Mouse (Mus musculus): ENCODE data around the gene Metap1d. TPM values are rescaled to one million over a fixed set of nuclear protein-coding genes. Genes with fewer than 3 reads are reported as not detected.
A peak's percentile ranks its signal among the peaks of the same experiment; 100 is the strongest.

The Metap1d gene
- 29.2 and 35.0 TPM in 2 replicates for total RNA-seq (2014; rRNA removed)
- polyA plus RNA-seq (2012; rRNA removed): 24.7 and 28.0 TPM in 2 replicates

GRCm38 (mm10) chr2:71453161-71453916, at the start of gene Metap1d:
Gene Metap1d, plus strand, starts transcription at chr2:71453276.
- DNase-seq (ENCODE audit: extremely low read depth, low read depth, low spot score): peak; percentile 82
- WGBS: under 1% methylated on average over 61 of the region's 61 CpGs
- no peak for TF ChIP-seq CTCF (IDR thresholded peaks at IDR 0.05; ENCODE audit: low read depth, low read length)
- peak; percentile 41; the same call in 1 of the 2 replicates for TF ChIP-seq POLR2A (IDR thresholded peaks at IDR 0.05; ENCODE audit: extremely low read depth, insufficient read depth, low read length)
- no peaks in the 10 kb centered on the region for H3K36me3 ChIP-seq (ENCODE audit: control insufficient read depth, insufficient read depth, low read length)
- no peaks in the 10 kb centered on the region for H3K4me1 ChIP-seq (ENCODE audit: control insufficient read depth, insufficient read depth, low read length)
- no peaks in the 10 kb centered on the region; the same call in 1 of the 2 replicates for H3K79me2 ChIP-seq (ENCODE audit: control insufficient read depth, insufficient read depth, low read length)
- no peaks in the 10 kb centered on the region for H3K27me3 ChIP-seq (ENCODE audit: control insufficient read depth, insufficient read depth, low read length)
- peak within 1 kb of the TSS; percentile 43; the same call in 1 of the 2 replicates for H3K27ac ChIP-seq (replicated peaks; ENCODE audit: insufficient read depth, low read depth, low read length)
- peak within 1 kb of the TSS; percentile 79 for H3K9ac ChIP-seq (ENCODE audit: low read depth, low read length)
- peak within 1 kb of the TSS; percentile 84 for H3K4me3 ChIP-seq (ENCODE audit: insufficient read depth, low read depth, low read length)

- Histone ChIP-seq H3K4me3 (ENCODE audit: insufficient read depth, low read depth, low read length) (no peak overlapping the region), H3K4me1 (ENCODE audit: control insufficient read depth, insufficient read depth, low read length) (no peaks in the 10 kb centered on the region), H3K79me2 (ENCODE audit: control insufficient read depth, insufficient read depth, low read length) (no peaks in the 10 kb centered on the region), H3K36me3 (ENCODE audit: control insufficient read depth, insufficient read depth, low read length) (no peaks in the 10 kb centered on the region), H3K9ac (ENCODE audit: low read depth, low read length) (no peak overlapping the region), H3K27me3 (ENCODE audit: control insufficient read depth, insufficient read depth, low read length) (no peaks in the 10 kb centered on the region), H3K27ac (replicated peaks; ENCODE audit: insufficient read depth, low read depth, low read length) (no peak overlapping the region)
- TF ChIP-seq POLR2A (IDR thresholded peaks at IDR 0.05; ENCODE audit: extremely low read depth, insufficient read depth, low read length) (no peak), CTCF (IDR thresholded peaks at IDR 0.05; ENCODE audit: low read depth, low read length) (no peak)
- 83% methylated on average over 1 of the region's 1 CpGs for WGBS
- no peak for DNase-seq (ENCODE audit: extremely low read depth, low read depth, low spot score)
Measured at GRCm38 (mm10) chr2:71405613-71406012, 47.5 kb upstream of the Metap1d start.

GRCm38 (mm10) chr2:71418760-71419280, 34.3 kb upstream of the Metap1d start:
- no peaks in the 10 kb centered on the region for H3K27me3 ChIP-seq (ENCODE audit: control insufficient read depth, insufficient read depth, low read length)
- DNase-seq (ENCODE audit: extremely low read depth, low read depth, low spot score): no peak
- no peak for TF ChIP-seq CTCF (IDR thresholded peaks at IDR 0.05; ENCODE audit: low read depth, low read length)
- TF ChIP-seq POLR2A (IDR thresholded peaks at IDR 0.05; ENCODE audit: extremely low read depth, insufficient read depth, low read length): no peak
- WGBS: 90% methylated on average over 3 of the region's 3 CpGs
- H3K9ac ChIP-seq (ENCODE audit: low read depth, low read length): no peak overlapping the region
- H3K36me3 ChIP-seq (ENCODE audit: control insufficient read depth, insufficient read depth, low read length): peaks cover 5% of the 10 kb centered on the region; the same call in 1 of the 2 replicates
- no peaks in the 10 kb centered on the region for H3K79me2 ChIP-seq (ENCODE audit: control insufficient read depth, insufficient read depth, low read length)
- no peak overlapping the region for H3K4me3 ChIP-seq (ENCODE audit: insufficient read depth, low read depth, low read length)
- no peaks in the 10 kb centered on the region for H3K4me1 ChIP-seq (ENCODE audit: control insufficient read depth, insufficient read depth, low read length)
- no peak overlapping the region for H3K27ac ChIP-seq (replicated peaks; ENCODE audit: insufficient read depth, low read depth, low read length)

GRCm38 (mm10) chr2:71419408-71419807, 33.7 kb upstream of the Metap1d start:
- no peaks in the 10 kb centered on the region for H3K27me3 ChIP-seq (ENCODE audit: control insufficient read depth, insufficient read depth, low read length)
- H3K27ac ChIP-seq (replicated peaks; ENCODE audit: insufficient read depth, low read depth, low read length): no peak overlapping the region

GRCm38 (mm10) chr2:71420895-71421425, 32.1 kb upstream of the Metap1d start:
- TF ChIP-seq POLR2A (IDR thresholded peaks at IDR 0.05; ENCODE audit: extremely low read depth, insufficient read depth, low read length) (no peak), CTCF (IDR thresholded peaks at IDR 0.05; ENCODE audit: low read depth, low read length) (no peak)
- DNase-seq (ENCODE audit: extremely low read depth, low read depth, low spot score): no peak
- H3K4me1 ChIP-seq (ENCODE audit: control insufficient read depth, insufficient read depth, low read length): no peaks in the 10 kb centered on the region
- WGBS: 97% methylated on average over 9 of the region's 9 CpGs
- no peaks in the 10 kb centered on the region for H3K79me2 ChIP-seq (ENCODE audit: control insufficient read depth, insufficient read depth, low read length)
- H3K36me3 ChIP-seq (ENCODE audit: control insufficient read depth, insufficient read depth, low read length): peaks cover 5% of the 10 kb centered on the region; the same call in 1 of the 2 replicates
- no peak overlapping the region for H3K9ac ChIP-seq (ENCODE audit: low read depth, low read length)
- H3K4me3 ChIP-seq (ENCODE audit: insufficient read depth, low read depth, low read length): no peak overlapping the region
- H3K27me3 ChIP-seq (ENCODE audit: control insufficient read depth, insufficient read depth, low read length): no peaks in the 10 kb centered on the region
- no peak overlapping the region for H3K27ac ChIP-seq (replicated peaks; ENCODE audit: insufficient read depth, low read depth, low read length)

More at GRCm38 (mm10) chr2:71419408-71419807, 33.7 kb upstream of the Metap1d start:
- no peaks in the 10 kb centered on the region for H3K79me2 ChIP-seq (ENCODE audit: control insufficient read depth, insufficient read depth, low read length)
- H3K4me3 ChIP-seq (ENCODE audit: insufficient read depth, low read depth, low read length): no peak overlapping the region
- H3K4me1 ChIP-seq (ENCODE audit: control insufficient read depth, insufficient read depth, low read length): no peaks in the 10 kb centered on the region
- TF ChIP-seq CTCF (IDR thresholded peaks at IDR 0.05; ENCODE audit: low read depth, low read length): no peak
- no peak for TF ChIP-seq POLR2A (IDR thresholded peaks at IDR 0.05; ENCODE audit: extremely low read depth, insufficient read depth, low read length)
- 94% methylated on average over 3 of the region's 3 CpGs for WGBS
- H3K36me3 ChIP-seq (ENCODE audit: control insufficient read depth, insufficient read depth, low read length): peaks cover 5% of the 10 kb centered on the region; the same call in 1 of the 2 replicates
- no peak for DNase-seq (ENCODE audit: extremely low read depth, low read depth, low spot score)
- H3K9ac ChIP-seq (ENCODE audit: low read depth, low read length): no peak overlapping the region

Data from liver, adult 2 months (tissue).